Mouse (Mus musculus) midbrain, embryonic 15.5 days (tissue): ENCODE measurements around the gene Nek8. TPM values are rescaled to one million over a fixed set of nuclear protein-coding genes. Genes with fewer than 3 reads are reported as not detected.
"Not testable (repeated sequence)": the region's sequence is repeated elsewhere in the genome, so short reads cannot be mapped to it uniquely, and the experiment has no call there.

Experiments
- ATAC-seq: fragments of 200-750 bp; cut with Nextera tagmentation; replicated peaks from 2 replicates; pipeline ENCODE4 v1.8.0; 2017; ENCODE audit warnings: moderate TSS enrichment
- H3K27ac ChIP-seq: fragments of 300-500 bp; sonication (generic); 2 replicates; pipeline ENCODE4 v1.5.1; 2015; ENCODE audit warnings: mild to moderate bottlenecking, inconsistent platforms
- H3K27me3 ChIP-seq: fragments of 300-500 bp; sonication (generic); replicated peaks from 2 replicates; pipeline ENCODE4 v1.6.1; 2015; ENCODE audit warnings: inconsistent platforms
- H3K36me3 ChIP-seq: fragments of 300-500 bp; sonication (generic); replicated peaks from 2 replicates; pipeline ENCODE4 v1.6.1; 2015; ENCODE audit warnings: inconsistent platforms
- H3K4me1 ChIP-seq: fragments of 300-500 bp; sonication (generic); 2 replicates; pipeline ENCODE4 v1.6.1; 2015; ENCODE audit warnings: inconsistent platforms
- H3K4me2 ChIP-seq: fragments of 300-500 bp; sonication (generic); 2 replicates; pipeline ENCODE4 v1.6.1; 2015; ENCODE audit warnings: inconsistent platforms, mild to moderate bottlenecking, moderate library complexity
- H3K4me3 ChIP-seq: fragments of 300-500 bp; sonication (generic); 2 replicates; pipeline ENCODE4 v1.5.1; 2015; ENCODE audit warnings: mild to moderate bottlenecking, inconsistent platforms
- H3K9ac ChIP-seq: fragments of 300-500 bp; sonication (generic); 2 replicates; pipeline ENCODE4 v1.6.1; 2015; ENCODE audit warnings: mild to moderate bottlenecking, inconsistent platforms
- H3K9me3 ChIP-seq: fragments of 300-500 bp; sonication (generic); 2 replicates; pipeline ENCODE4 v1.6.1; 2016; ENCODE audit warnings: inconsistent platforms
- WGBS: fragments of 180-500 bp; shearing (Covaris S2); methylation state at CpG from one replicate; pipeline ENCODE4 v1.1.7; 2015; ENCODE audit warnings: mixed read lengths; 5-methylcytosine and 5-hydroxymethylcytosine counted together
- polyA plus RNA-seq: library from polyadenylated mRNA; unstranded; fragments of >200 nt; fragmentation: Nextera tagmentation; extraction: Ambion mirVana; gene quantifications from 2 replicates; pipeline ENCODE4 v1.2.1, GENCODE M21; 2015

Nek8 gene
- polyA plus RNA-seq, 1 experiment from 2014 or later: 6.5 TPM

GRCm38 (mm10) chr11:78195101-78195863, 18.8 kb upstream of the Nek8 start:
- Histone ChIP-seq H3K27me3 (no peaks in the 10 kb centered on the region), H3K9me3 (no peaks in the 10 kb centered on the region), H3K9ac (no peak overlapping the region), H3K36me3 (peaks cover 17% of the 10 kb centered on the region), H3K4me3 (peak overlapping the region; percentile 27), H3K4me1 (peaks cover 10% of the 10 kb centered on the region), H3K4me2 (peak overlapping the region; percentile 42), H3K27ac (no peak overlapping the region)
- 61% methylated on average over 23 of the region's 23 CpGs for WGBS
- ATAC-seq: no peak

- Histone ChIP-seq H3K9ac (no peak overlapping the region), H3K4me1 (peaks cover 18% of the 10 kb centered on the region), H3K4me3 (peak overlapping the region; percentile 27), H3K36me3 (peaks cover 17% of the 10 kb centered on the region), H3K4me2 (peak overlapping the region; percentile 42), H3K27me3 (no peaks in the 10 kb centered on the region), H3K27ac (no peak overlapping the region), H3K9me3 (no peaks in the 10 kb centered on the region)
- 3% methylated on average over 30 of the region's 30 CpGs for WGBS
- no peak for ATAC-seq
These were observed 18.1 kb upstream of the Nek8 start for GRCm38 (mm10) chr11:78194411-78195100.

DNA sequence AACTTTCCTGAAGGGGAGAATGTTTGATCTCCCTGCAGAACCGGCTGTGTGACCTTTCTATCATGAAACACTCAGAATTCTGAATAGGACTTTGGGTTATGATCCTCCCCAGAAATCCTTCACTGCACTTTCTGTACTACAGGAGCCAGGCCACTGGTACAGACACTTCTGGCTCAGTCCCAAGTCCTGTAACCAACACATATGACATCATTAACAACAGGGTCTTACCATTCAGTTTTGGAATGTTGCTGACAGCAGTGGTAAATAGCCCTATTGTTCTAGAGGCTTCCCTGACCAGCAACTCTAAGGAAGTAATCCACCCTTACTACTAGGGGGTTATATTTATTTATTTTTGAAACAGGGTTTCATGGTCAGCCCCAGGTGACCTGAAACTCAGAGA, 16.6 kb upstream of the Nek8 start, which contains the start of gene Proca1:
Gene Proca1 (plus strand): TSS at position 280 of the 400 bp plus-strand sequence.
- no peak within 1 kb of the TSS for H3K4me2 ChIP-seq
- H3K27ac ChIP-seq: no peak within 1 kb of the TSS
- no peaks in the 10 kb centered on the region for H3K9me3 ChIP-seq
- no peak within 1 kb of the TSS for H3K9ac ChIP-seq
- no peak within 1 kb of the TSS for H3K4me3 ChIP-seq
- peaks cover 17% of the 10 kb centered on the region for H3K36me3 ChIP-seq
- 91% methylated on average over 1 of the region's 1 CpGs for WGBS
- no peak for ATAC-seq
- peaks cover 22% of the 10 kb centered on the region for H3K4me1 ChIP-seq
- H3K27me3 ChIP-seq: no peaks in the 10 kb centered on the region

GRCm38 (mm10) chr11:78190041-78190440, 13.6 kb upstream of the Nek8 start:
- no peak for ATAC-seq
- peaks cover 27% of the 10 kb centered on the region for H3K4me1 ChIP-seq
- WGBS: 80% methylated on average over 6 of the region's 6 CpGs

DNA sequence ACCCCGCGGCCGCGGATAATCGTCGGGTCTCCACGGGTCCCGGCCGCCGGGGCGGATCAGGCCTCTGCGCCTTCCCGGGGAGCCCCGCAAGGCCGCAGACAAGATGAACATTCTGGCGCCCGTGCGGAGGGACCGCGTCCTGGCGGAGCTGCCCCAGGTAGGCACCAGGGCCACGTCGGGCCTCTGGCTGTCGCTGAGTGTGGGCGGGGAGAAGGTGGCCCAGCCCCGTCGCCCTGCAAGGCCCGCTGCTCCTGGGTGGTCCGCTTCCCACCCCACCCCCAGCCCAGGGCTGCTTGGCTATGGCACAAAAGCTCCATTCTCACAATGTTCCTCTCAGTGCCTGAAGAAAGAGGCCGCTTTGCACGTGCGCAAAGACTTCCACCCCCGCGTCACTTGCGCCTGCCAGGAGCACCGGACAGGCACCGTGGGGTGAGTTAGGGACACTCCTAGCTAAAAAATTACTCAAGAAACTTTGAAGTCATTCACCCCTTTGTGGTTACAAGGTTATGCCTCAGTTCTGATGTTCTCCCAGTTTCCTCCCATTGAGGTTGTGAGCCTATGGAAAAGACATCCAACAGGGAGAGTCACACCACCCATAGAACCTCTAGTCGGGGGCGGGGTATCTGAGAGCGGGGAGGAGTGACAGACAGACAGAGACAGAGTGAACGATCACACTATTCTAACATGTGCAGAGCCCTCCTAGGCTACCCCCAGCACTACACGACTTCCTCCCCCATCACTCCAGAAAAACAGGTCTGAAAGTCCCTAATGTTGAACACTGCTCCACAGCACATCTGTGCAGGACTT, 13.0 kb upstream of the Nek8 start:
- H3K9ac ChIP-seq: peak overlapping the region; percentile 82
- peak overlapping the region; percentile 91 for H3K27ac ChIP-seq
- WGBS: under 1% methylated on average over 42 of the region's 42 CpGs
- peak overlapping the region; percentile 69 for H3K4me3 ChIP-seq
- no peaks in the 10 kb centered on the region for H3K27me3 ChIP-seq
- peak; percentile 80 for ATAC-seq
- H3K4me2 ChIP-seq: peak overlapping the region; percentile 68
- H3K4me1 ChIP-seq: peaks cover 21% of the 10 kb centered on the region
- peaks cover 17% of the 10 kb centered on the region for H3K36me3 ChIP-seq
- H3K9me3 ChIP-seq: no peaks in the 10 kb centered on the region

More at GRCm38 (mm10) chr11:78190041-78190440, 13.6 kb upstream of the Nek8 start:
- Histone ChIP-seq H3K27ac (peak overlapping the region; percentile 91), H3K27me3 (no peaks in the 10 kb centered on the region), H3K36me3 (peaks cover 17% of the 10 kb centered on the region), H3K4me3 (peak overlapping the region; percentile 69), H3K4me2 (peak overlapping the region; percentile 68), H3K9me3 (no peaks in the 10 kb centered on the region), H3K9ac (no peak overlapping the region)

DNA sequence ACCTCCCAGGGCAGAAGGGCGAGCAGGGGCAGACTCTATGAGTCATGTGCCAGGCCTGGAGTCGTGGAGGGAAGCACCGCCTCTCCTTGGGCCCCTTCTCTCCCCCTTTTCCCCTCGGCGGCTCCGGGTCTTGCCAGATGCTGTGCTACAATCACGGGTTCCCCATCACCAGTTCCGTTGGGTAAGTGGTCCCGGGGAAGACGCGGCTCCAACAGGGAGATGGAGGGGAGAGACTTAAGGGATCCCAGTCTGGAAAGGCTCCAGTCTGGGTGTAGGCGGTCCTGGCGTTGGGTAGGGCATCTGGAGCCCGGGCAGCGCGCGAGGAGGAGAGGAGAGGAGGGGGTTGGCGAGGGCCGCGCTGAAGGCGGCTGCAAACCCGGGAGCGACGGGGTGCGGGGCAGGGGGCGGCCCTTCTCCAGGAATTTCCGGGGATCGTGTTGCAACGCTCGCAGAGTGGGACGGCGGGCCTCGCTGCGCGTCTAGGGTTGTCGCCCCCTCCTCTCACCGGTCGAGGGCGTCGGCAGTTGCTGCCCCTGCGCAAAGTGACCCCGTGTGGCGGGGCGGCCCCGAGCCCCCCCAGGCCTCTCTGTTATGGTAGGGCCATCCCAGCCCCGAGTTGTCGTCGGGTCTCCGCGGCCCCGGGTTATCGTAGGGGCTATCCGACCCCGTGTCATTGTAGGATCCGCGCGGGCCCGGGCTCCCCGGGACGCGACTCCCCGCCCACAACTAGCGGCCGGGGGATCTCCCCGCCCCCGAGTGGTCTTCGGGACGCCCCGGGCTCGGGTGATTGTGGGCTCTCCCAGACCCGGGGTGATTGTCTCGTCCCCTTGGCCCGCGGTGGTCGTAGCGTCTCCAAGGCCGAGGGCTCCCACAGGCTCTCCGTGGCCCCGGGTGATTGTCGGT, 12.1 kb upstream of the Nek8 start, which contains the start of gene Rab34:
Gene Rab34 (plus strand): TSS at position 100 of the 903 bp plus-strand sequence.
- Histone ChIP-seq H3K9me3 (no peaks in the 10 kb centered on the region), H3K9ac (peak within 1 kb of the TSS; percentile 82), H3K27ac (peak within 1 kb of the TSS; percentile 91), H3K27me3 (no peaks in the 10 kb centered on the region), H3K4me2 (peak within 1 kb of the TSS; percentile 68), H3K4me1 (peaks cover 25% of the 10 kb centered on the region), H3K36me3 (peaks cover 17% of the 10 kb centered on the region), H3K4me3 (peak within 1 kb of the TSS; percentile 69)
- ATAC-seq: peak; percentile 84
- WGBS: under 1% methylated on average over 79 of the region's 80 CpGs

DNA sequence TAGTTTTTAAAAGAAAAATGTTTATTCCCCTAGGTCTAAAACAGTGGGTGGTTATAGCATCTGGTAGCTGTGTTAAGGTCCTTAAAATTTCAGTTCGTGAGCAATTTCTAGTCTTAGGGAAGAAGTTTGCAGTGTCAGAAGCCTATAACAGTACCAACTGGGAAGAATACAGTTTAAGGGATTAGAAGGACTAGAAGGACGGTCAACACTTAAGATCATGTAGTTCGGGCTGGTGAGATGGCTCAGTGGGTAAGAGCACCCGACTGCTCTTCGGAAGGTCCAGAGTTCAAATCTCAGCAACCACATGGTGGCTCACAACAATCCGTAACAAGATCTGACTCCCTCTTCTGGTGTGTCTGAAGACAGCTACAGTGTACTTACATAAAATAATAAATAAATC, 8.2 kb upstream of the Nek8 start:
- not testable (repeated sequence) for ATAC-seq, H3K9me3 ChIP-seq, H3K27ac ChIP-seq, H3K9ac ChIP-seq, H3K27me3 ChIP-seq, H3K4me2 ChIP-seq, H3K4me3 ChIP-seq
- H3K36me3 ChIP-seq: peaks cover 15% of the 10 kb centered on the region
- peaks cover 31% of the 10 kb centered on the region for H3K4me1 ChIP-seq
- 94% methylated on average over 6 of the region's 6 CpGs for whole genome bisulfite sequencing

GRCm38 (mm10) chr11:78183884-78184514, 7.5 kb upstream of the Nek8 start:
- H3K27ac ChIP-seq: peak overlapping the region; percentile 96
- WGBS: 57% methylated on average over 10 of the region's 10 CpGs

DNA sequence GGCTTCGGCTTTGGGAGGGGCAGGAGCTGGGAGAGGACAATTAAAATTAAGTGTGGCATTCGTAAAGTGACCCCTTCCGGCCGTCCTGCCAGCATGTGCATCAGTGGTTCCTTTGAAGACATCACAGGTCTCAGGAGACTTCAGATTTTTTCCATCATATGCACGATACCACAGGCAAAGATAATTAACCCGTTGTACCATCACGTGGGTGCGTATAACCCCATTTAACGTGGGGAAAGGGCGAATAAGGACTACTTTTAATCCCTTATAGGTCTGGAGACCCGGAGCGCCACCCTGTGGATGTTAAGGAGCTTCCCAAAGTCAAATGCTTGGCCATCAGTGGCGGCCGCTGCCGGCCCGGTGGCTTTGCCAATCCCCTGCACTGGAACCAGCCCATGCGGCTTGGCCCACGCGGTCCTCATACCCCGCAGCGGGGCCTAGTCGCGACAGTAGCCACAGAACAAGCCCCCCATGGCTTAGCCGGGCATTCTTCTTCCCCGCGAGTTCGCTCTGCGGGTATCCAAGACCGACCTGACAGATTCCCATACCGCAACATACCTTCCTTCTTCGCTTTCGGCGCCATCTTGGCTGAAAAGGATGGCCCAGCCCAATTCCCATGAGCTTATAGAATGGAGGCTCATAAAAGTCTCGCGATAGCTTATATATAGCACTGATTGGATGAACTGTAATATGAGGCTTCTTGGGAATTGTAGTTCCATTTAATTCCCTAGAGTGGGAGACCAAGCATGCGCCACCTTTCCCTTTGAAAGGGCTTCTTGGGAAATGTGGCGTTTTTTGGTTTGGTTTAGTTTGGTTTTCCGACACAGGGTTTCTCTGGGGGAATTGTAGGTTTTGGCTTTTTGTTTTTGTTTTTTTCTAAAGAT, 6.7 kb upstream of the Nek8 start, which contains the start of gene Rpl23a:
Gene Rpl23a (minus strand): TSS at position 624 of the 884 bp plus-strand sequence.
- WGBS: under 1% methylated on average over 38 of the region's 38 CpGs
- H3K4me1 ChIP-seq: peaks cover 41% of the 10 kb centered on the region
- H3K27ac ChIP-seq: peak within 1 kb of the TSS; percentile 96
- H3K4me3 ChIP-seq: peak within 1 kb of the TSS; percentile 81
- H3K36me3 ChIP-seq: peaks cover 17% of the 10 kb centered on the region
- H3K9ac ChIP-seq: peak within 1 kb of the TSS; percentile 92
- H3K9me3 ChIP-seq: no peaks in the 10 kb centered on the region
- ATAC-seq: peak; percentile 95
- H3K4me2 ChIP-seq: peak within 1 kb of the TSS; percentile 69
- no peaks in the 10 kb centered on the region for H3K27me3 ChIP-seq

More at GRCm38 (mm10) chr11:78183884-78184514, 7.5 kb upstream of the Nek8 start:
- Histone ChIP-seq H3K4me2 (peak overlapping the region; percentile 69), H3K4me1 (peaks cover 34% of the 10 kb centered on the region), H3K27me3 (no peaks in the 10 kb centered on the region), H3K9me3 (no peaks in the 10 kb centered on the region), H3K36me3 (peaks cover 17% of the 10 kb centered on the region), H3K9ac (0 out of 2 replicates have a peak overlapping the region, but pooled peaks have one; percentile 92), H3K4me3 (peak overlapping the region; percentile 81)
- ATAC-seq: peak; percentile 9; the same call in 1 of the 2 replicates

GRCm38 (mm10) chr11:78182450-78182849, 6.0 kb upstream of the Nek8 start:
- ATAC-seq: no peak
- Histone ChIP-seq H3K9me3 (no peaks in the 10 kb centered on the region), H3K4me3 (peak overlapping the region; percentile 81), H3K27ac (peak overlapping the region; percentile 96; the same call in 1 of the 2 replicates), H3K27me3 (no peaks in the 10 kb centered on the region), H3K4me2 (peak overlapping the region; percentile 69), H3K36me3 (peaks cover 17% of the 10 kb centered on the region), H3K4me1 (peaks cover 43% of the 10 kb centered on the region), H3K9ac (peak overlapping the region; percentile 92)
- 13% methylated on average over 7 of the region's 7 CpGs for WGBS
